Mouse (Mus musculus) limb, embryonic 14.5 days (tissue): ENCODE measurements at regions not wholly inside any gene's neighbourhood (a gene's known extent, or its start where the extent isn't known, plus 50 kb on each side); places are given as distances from the start of the nearest gene placed in this dataset.

ENCODE experiments used
- ATAC-seq: fragments of 200-750 bp; cut with Nextera tagmentation; 2 replicates; pipeline ENCODE4 v1.8.0; 2017; ENCODE audit warnings: low read depth, moderate number of reproducible peaks, moderate TSS enrichment; ENCODE audit not compliant: low FRiP score
- DNase-seq: peaks from one replicate; pipeline ENCODE4 v3.0.0-alpha.2; 2015; ENCODE audit warnings: low spot score
- H3K27ac ChIP-seq: fragments of 300-500 bp; sonication (generic); replicated peaks from 2 replicates; pipeline ENCODE4 v1.5.1; 2014; ENCODE audit warnings: low read depth, mild to moderate bottlenecking, low read length, moderate library complexity, mixed read lengths
- H3K27me3 ChIP-seq: fragments of 300-500 bp; sonication (generic); 2 replicates; pipeline ENCODE4 v1.6.1; 2014; ENCODE audit warnings: low read length, mixed read lengths; ENCODE audit not compliant: control insufficient read depth, insufficient read depth
- H3K36me3 ChIP-seq: fragments of 300-500 bp; sonication (generic); 2 replicates; pipeline ENCODE4 v1.6.1; 2014; ENCODE audit warnings: mild to moderate bottlenecking, low read length, moderate library complexity, mixed read lengths; ENCODE audit not compliant: control insufficient read depth, insufficient read depth
- H3K4me1 ChIP-seq: fragments of 300-500 bp; sonication (generic); 2 replicates; pipeline ENCODE4 v1.6.1; 2014; ENCODE audit warnings: antibody characterized with exemption, low read length, mixed read lengths; ENCODE audit not compliant: control insufficient read depth, insufficient read depth
- H3K4me2 ChIP-seq: fragments of 300-500 bp; sonication (generic); replicated peaks from 2 replicates; pipeline ENCODE4 v1.6.1; 2014; ENCODE audit warnings: low read depth, mild to moderate bottlenecking, low read length, moderate library complexity; ENCODE audit not compliant: severe bottlenecking
- H3K4me3 ChIP-seq: fragments of 300-500 bp; sonication (generic); replicated peaks from 2 replicates; pipeline ENCODE4 v1.5.1; 2014; ENCODE audit warnings: low read length
- H3K9ac ChIP-seq: fragments of 300-500 bp; sonication (generic); 2 replicates; pipeline ENCODE4 v1.6.1; 2014; ENCODE audit warnings: mild to moderate bottlenecking, low read depth, low read length, moderate library complexity; ENCODE audit not compliant: severe bottlenecking
- H3K9me3 ChIP-seq: fragments of 300-500 bp; sonication (generic); 2 replicates; pipeline ENCODE4 v1.6.1; 2016; ENCODE audit warnings: low read length; ENCODE audit not compliant: control insufficient read depth
- POLR2A ChIP-seq: fragments of 200-500 bp; IDR thresholded peaks from 2 replicates; pipeline ENCODE4 v1.8.0; 2012; ENCODE audit warnings: inconsistent platforms, mild to moderate bottlenecking, moderate library complexity, borderline replicate concordance; ENCODE audit not compliant: insufficient read depth, insufficient read length; ENCODE audit errors: extremely low read depth
- WGBS: fragments of 180-500 bp; shearing (Covaris S2); extraction: QIAGEN DNeasy Blood & Tissue Kit; methylation state at CpG from one replicate; pipeline ENCODE4 v1.1.7; 2014; 5-methylcytosine and 5-hydroxymethylcytosine counted together

DNA sequence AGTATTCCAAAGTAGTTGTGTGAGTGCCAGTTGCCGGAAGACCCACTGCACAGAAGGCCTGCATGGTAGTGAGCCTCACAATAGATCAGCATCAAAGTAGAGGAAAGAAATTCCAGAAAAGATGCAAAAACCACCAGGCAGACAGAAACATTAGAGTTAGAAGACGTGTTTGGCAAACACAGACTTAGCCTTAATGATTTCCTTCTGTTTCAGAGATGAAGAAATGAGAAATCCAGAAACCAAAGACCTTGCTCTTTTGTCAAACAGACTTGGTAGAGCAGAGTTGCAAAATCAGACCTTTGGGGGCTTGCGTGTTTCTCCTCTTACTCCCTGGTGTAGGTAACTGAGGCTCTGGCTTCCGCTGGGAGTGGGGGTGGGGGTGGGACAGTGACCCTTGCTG lies 57.0 kb upstream of the Eed start:
- Histone ChIP-seq H3K27ac (peak overlapping the region; percentile 50), H3K36me3 (no peaks in the 10 kb centered on the region), H3K4me2 (no peak overlapping the region), H3K4me3 (no peak overlapping the region), H3K9me3 (0 out of 2 replicates have a peak, but pooled peaks cover 2% of the 10 kb centered on the region), H3K9ac (no peak overlapping the region), H3K4me1 (peaks cover 23% of the 10 kb centered on the region), H3K27me3 (no peaks in the 10 kb centered on the region)
- no peak for TF ChIP-seq POLR2A
- peak; percentile 71 for DNase-seq
- ATAC-seq: peak; percentile 53
- WGBS: 50% methylated on average over 4 of the region's 4 CpGs

DNA sequence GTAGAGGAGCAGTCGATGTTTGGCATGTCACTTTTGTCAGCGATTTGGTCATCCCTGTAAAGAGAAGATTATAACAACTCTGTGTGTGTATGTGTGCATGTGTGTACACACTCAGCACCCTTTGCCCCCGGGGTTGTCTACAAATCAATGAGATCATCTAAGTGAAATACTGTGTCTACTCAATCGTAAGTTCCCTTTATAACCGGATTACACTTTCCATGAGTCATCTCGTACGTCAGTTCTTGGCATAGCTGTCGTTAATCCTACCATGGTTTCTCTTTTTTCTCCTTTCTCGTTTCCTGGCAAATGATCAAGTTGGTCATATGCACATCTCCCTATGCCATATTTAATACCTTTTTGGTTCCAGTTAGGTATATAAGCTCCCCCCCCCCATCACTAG lies 58.7 kb upstream of the Eed start:
- DNase-seq: peak; percentile 70
- ATAC-seq: no peak
- no peaks in the 10 kb centered on the region for H3K27me3 ChIP-seq
- H3K4me1 ChIP-seq: peaks cover 16% of the 10 kb centered on the region
- no peak for TF ChIP-seq POLR2A
- 73% methylated on average over 9 of the region's 9 CpGs for WGBS
- no peaks in the 10 kb centered on the region for H3K9me3 ChIP-seq
- H3K36me3 ChIP-seq: no peaks in the 10 kb centered on the region
- no peak overlapping the region for H3K27ac ChIP-seq
- no peak overlapping the region for H3K4me2 ChIP-seq
- no peak overlapping the region for H3K4me3 ChIP-seq
- no peak overlapping the region for H3K9ac ChIP-seq

DNA sequence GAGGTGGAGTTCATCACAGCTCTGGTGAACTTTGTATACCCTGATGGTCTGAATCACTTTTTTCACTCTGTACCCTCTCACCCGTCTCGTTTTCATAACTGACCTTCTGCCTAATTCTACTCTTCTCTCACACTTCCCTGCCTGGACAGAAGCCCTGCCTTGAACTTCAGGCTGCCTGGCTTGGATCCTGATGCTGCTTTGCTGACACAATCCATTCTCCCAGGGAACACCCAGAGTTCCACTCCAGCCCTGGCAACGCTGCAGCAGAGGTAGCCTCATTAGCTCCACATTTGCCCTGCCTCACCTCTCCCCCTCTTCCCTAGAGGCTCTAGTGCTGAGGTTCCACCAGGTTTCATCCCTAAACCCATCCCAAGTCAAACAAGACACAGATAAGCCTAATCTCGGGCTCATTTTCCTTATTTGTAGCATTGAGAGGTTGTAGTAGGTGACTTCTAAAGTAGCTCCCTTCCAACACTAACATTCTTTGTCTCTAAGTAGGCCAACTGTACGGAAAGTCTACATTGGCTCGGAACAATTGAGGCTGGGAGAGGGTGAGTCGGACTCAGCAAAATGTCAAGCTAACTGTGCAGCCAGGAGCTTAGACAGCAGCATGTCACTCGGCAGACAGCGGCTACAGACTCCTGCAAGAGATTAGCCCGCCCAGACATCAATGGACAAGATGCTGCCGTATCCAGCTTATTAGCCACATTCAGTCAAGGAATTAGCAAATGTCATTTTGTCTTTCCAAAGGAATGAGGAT lies 60.0 kb upstream of the Eed start:
- H3K27me3 ChIP-seq: no peaks in the 10 kb centered on the region
- peak overlapping the region; percentile 48; the same call in 1 of the 2 replicates for H3K27ac ChIP-seq
- no peak for ATAC-seq
- H3K9ac ChIP-seq: no peak overlapping the region
- H3K36me3 ChIP-seq: no peaks in the 10 kb centered on the region
- peaks cover 16% of the 10 kb centered on the region for H3K4me1 ChIP-seq
- H3K4me3 ChIP-seq: no peak overlapping the region
- no peak for DNase-seq
- H3K9me3 ChIP-seq: no peaks in the 10 kb centered on the region
- no peak for TF ChIP-seq POLR2A
- 66% methylated on average over 11 of the region's 11 CpGs for WGBS
- H3K4me2 ChIP-seq: no peak overlapping the region

DNA sequence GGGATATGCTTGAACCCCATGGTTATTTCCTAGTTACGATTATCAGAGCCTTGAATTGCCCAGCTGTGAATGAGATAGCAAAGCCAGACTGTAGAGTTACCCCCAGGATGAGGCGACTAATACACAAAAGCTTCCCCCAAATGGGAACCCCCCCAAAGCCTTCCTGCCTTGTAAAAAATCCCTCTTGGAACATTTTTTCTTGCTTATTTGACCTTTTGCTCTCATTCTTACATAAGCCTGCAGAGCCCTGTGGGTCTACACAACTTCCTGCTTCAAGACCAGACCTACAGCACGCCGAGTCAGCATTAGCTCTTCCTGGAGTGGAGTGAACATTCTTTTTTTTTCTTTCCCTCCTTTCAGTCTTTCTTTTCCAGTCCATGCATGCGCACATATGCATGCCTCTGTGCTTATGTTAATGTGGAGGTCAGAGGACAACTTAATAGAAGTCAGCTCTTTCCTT lies 60.8 kb upstream of the Eed start:
- ATAC-seq: peak; percentile 70
- Histone ChIP-seq H3K27me3 (no peaks in the 10 kb centered on the region), H3K36me3 (no peaks in the 10 kb centered on the region), H3K9ac (no peak overlapping the region), H3K4me1 (peaks cover 16% of the 10 kb centered on the region), H3K4me2 (no peak overlapping the region), H3K9me3 (no peaks in the 10 kb centered on the region), H3K4me3 (no peak overlapping the region), H3K27ac (0 out of 2 replicates have a peak overlapping the region, but pooled peaks have one; percentile 48)
- WGBS: 41% methylated on average over 5 of the region's 5 CpGs
- peak; percentile 36 for DNase-seq
- TF ChIP-seq POLR2A: no peak

DNA sequence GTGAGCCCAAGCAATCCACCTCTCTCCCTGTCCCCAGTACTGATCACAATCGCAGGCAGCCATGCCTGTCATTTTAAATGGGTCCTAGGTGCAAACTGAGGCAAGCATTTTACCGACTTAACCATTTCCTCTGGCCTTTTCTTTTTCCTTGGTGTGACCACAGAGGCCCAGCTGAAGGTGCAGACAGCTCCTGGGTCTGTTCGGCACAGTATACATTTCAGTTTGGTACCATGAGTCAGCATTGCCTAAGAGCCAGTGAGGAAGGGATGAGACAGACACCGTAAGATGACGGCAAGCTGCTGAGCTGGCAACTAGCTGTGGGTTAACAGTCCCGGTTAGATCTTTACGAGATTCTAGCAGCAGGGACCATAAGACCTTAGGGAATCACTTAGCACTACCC lies 61.6 kb upstream of the Eed start:
- H3K9ac ChIP-seq: no peak overlapping the region
- no peak overlapping the region for H3K4me2 ChIP-seq
- no peaks in the 10 kb centered on the region for H3K27me3 ChIP-seq
- no peak overlapping the region for H3K4me3 ChIP-seq
- WGBS: 61% methylated on average over 7 of the region's 7 CpGs
- DNase-seq (no peak), ATAC-seq (no peak)
- H3K27ac ChIP-seq: no peak overlapping the region
- no peaks in the 10 kb centered on the region for H3K36me3 ChIP-seq
- peaks cover 16% of the 10 kb centered on the region for H3K4me1 ChIP-seq
- H3K9me3 ChIP-seq: no peaks in the 10 kb centered on the region
- TF ChIP-seq POLR2A: no peak
